Mouse (Mus musculus) heart, postnatal 36 days (tissue): ENCODE data around the gene Rbm25. TPM values are rescaled to one million over a fixed set of nuclear protein-coding genes. Genes with fewer than 3 reads are reported as not detected.

Source experiments
- DNase-seq, 2 experiments: peaks; one replicate each; pipeline ENCODE4 v3.0.0; 2021 to 2022
- intact Hi-C: fragments of 180-260 bp; cut with DNase I; formaldehyde crosslinking; loops from one replicate; pipeline ENCODE4 v1.15.1; 2025
- total RNA-seq, 2 experiments: library from RNA; stranded (reverse); gene quantifications; 2 replicates each; pipeline ENCODE4 v1.2.3; 2021

Rbm25 gene
- total RNA-seq, 2 experiments from 2014 or later = 54.5 to 54.7 TPM

DNA sequence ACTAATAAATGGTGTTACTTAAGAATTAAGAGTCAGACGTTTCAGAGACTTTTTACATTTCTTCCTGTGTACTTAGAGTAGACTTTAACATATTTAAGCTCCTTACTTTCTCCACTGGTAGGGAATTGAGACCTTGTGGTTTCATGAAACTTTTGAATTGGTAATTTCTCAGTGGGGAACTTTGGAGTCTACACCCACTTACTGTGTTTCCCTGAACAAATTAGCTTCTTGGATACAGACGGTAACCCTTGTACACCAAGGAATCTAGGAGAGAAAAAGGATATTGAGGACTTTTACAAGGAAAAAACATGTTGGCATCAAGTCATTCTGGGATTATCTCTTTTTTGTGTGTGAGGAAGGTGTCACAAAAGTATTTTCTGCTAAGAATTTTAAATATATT is 2.8 kb downstream of the Rbm25 start:
- no peak for DNase-seq
- intact Hi-C loops = loop anchor here (5.0 kb wide), 2 partner anchors 37 to 53 kb away; partner anchors contain the start of genes Psen1 and Zfyve1

DNA sequence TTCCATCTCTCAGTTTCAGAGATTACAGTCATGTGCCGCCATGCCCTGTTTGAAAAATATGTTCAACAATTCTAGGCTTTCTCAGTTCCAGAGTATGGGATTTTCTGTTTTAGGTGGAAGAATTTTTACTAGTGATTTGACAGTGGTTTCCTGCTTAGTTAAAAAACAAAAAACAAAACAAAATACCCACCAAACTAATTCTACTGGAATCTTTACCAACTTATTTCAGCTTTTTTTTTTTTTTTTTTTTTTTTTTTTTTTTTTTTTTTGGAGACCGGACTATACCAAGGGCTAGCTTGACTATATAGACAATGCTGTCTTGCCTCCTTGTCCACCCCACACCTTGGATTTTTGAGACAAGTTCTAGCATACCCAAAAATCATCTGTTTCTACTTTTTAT is 10.2 kb downstream of the Rbm25 start:
- DNase-seq = no peak
- intact Hi-C loops = no loop called here

DNA sequence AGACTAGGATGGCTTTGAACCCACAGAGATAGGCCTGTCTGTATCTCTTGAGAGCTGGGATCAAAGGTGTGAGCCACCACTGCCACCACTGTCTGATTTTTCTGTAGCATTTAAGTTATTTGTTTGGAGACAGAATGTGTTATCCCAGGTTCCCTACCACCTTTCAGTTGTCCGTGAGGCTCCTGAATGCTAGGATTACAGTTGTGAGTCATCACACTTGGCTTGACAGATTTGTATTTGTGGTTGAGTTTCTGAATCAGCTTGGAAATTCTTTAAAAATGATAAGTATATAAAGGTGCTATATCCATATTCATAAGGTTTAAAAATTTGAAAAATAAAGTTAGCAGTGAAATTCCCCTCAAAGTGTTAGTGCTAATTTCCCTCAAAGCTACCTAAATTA is 12.1 kb downstream of the Rbm25 start:
- no peak for DNase-seq
- intact Hi-C loops = no loop called here

DNA sequence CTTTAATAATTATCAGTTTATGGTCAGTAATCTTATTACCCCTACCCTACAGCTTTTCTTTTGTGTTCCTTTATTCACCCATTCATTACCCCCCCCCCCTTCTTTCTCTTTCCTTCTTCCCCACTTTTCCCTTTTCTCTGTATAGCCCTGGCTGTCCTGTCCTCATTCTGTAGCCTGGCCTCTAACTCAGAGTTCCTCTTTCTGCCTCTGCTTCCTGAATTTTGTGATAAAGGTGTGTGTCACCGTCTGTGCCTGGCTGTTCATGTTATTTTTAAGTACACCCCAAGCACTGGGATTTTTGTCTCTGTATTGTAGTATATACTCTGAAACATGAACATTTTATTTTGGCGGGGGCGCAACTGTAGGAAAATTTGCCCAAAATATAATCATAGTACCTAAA is 19.3 kb downstream of the Rbm25 start:
- intact Hi-C loops = no loop called here
- no peak for DNase-seq

DNA sequence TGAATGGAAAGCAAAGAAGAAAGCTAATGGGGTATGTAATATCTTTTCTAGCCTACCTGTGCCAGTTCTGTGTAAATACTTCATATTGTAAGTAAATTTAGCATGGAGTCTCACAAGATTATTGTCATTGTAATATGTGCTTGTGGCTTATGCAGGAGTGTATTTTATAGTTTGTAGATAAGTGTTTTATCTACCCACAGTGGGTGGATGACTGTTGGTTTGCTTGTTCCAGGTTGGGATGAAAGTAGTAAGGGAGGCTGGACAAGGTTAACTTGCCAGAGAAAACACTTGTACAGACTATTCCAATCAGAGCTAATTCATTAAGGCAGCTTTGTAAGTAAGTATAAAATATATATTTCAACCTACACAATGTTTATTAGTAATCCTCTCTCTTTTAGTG is 20.4 kb downstream of the Rbm25 start:
- DNase-seq = no peak
- intact Hi-C loops = no loop called here

DNA sequence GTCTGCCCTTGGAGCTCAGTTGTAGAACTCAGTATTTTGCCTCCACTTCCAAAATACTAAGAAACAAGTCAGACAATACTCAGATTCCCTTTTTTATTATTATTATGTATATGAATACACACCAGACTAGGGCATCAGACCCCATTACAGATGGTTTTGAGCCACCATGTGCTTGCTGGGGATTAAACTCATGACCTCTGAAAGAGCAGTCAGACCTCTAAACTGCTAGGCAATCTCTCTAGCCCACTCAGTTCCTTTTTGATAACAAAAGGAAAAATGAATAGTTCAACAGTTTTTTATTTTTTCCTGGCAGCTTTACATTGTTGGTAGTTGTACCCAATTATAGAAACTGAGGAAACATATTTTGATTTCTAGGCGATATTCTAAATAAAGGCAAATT is 54.4 kb downstream of the Rbm25 start:
- intact Hi-C loops = loop anchor here (5.0 kb wide), 1 partner anchor 53 kb away; the partner anchor contains the start of gene Rbm25

DNA sequence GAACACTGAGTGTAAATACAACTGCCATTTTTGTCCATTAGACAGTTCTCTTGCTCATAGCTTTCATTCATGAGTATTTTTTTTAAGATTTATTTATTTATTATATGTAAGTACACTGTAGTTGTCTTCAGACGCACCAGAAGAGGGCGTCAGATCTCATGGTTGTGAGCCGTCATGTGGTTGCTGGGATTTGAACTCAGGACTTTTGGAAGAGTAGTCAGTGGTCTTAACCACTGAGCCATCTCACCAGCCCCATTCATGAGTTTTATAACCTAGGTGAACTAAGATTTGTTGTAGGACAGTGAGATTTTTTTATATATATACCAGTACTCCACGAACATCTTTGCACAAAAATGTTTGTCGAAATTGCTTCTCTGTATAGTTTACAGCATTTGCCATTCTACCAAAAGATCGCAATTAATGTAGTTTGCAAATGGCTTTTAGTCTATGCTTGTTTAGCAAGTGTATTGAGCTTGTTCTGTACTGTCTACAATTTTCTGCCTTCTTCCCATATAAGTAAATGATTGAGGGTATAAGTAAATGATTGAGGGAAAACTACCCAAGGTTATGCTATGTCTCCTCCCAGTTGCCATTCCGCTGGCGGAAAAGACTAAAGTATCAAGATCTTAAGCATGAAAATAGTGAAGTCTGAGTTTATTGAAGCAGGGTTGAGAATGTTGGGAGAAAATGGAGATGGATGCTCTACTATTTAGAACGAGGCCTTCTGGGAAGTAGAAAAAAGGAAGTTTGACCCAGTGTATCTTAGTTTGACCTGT is 55.7 kb downstream of the Rbm25 start:
- no peak for DNase-seq
- intact Hi-C loops = loop anchor here (5.0 kb wide), 1 partner anchor 54 kb away; the partner anchor contains the start of gene Rbm25

More for the DNA sequence above, 54.4 kb downstream of the Rbm25 start:
- DNase-seq = no peak

DNA sequence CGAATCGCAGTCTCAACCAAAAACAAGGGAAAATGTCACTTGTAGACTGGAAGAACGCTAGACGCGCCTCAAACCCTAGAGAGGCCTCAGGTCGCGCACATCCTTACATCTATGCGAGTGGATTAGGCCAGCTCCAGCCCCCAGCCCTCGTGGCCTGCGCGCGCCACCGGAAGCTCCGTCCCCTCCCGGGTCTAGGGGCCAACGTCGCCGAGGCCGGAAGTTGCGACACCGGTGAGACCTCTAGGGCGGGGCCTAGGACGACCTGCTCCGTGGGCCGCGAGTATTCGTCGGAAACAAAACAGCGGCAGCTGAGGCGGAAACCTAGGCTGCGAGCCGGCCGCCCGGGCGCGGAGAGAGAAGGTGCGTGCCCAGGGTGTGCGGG is 56.9 kb downstream of the Rbm25 start, which contains the start of gene Psen1:
Gene Psen1 (plus strand): TSS at position 219 of the 382 bp plus-strand sequence.
- DNase-seq = peak; percentile 92 to 94
- intact Hi-C loops = loop anchor here (5.0 kb wide), 1 partner anchor 56 kb away; the partner anchor contains the start of gene Rbm25

DNA sequence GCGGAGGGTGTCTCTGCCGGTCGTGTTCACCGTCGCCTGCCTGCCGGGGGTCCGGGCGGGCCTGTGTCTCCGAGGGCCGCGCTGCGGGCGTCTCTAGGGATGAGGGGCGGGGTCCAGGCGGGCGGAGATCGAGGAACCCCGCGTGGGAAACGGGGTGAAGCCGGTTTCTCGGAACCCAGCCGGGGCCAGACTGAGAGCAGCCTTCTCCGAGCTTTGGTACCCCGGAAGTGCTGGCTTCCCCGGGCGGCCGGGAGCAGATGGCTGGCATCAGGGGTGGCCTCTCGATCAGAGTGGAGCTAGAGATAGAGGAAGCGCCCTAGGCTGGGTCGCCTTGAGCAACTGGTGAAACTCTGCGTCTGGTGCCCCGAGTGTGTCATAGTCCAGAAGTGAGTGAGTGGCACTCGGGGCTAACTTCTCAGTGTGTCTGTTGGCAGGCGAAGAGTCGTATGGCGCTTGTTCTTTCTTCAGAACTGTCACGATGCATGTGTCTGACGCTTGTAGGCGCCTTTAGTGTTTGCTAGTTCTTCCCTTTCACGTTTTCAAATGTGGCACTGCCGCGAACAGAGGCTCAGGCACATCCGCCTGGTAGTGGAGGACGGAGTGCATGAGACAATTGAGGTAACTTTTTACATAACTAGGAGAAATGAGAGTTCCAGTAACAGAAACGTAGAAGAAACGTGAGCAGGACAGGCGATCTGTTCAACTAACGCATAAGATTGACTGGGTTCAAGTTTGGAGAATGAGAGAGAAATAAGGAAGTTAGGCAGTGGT is 57.5 kb downstream of the Rbm25 start:
- intact Hi-C loops = loop anchor here (5.0 kb wide), 1 partner anchor 56 kb away; the partner anchor contains the start of gene Rbm25
- DNase-seq = no peak

DNA sequence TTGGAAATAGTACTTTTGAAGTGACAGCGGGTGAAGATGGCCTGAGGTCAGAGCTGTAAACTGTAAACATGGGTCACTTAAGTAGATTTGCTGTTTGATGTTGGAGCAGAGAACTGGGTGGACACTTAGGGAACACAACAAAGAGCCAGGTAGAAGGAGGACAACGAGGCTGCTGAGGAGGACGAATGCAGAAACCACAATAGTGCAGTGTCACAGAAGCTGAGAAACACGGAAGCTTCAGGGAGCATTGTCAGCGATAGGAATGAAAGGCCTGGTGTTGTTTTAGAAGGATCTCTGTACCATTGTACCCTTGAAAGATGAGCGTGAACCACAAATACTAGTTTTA is 58.0 kb downstream of the Rbm25 start:
- intact Hi-C loops = loop anchor here (5.0 kb wide), 1 partner anchor 57 kb away; the partner anchor contains the start of gene Rbm25

DNA sequence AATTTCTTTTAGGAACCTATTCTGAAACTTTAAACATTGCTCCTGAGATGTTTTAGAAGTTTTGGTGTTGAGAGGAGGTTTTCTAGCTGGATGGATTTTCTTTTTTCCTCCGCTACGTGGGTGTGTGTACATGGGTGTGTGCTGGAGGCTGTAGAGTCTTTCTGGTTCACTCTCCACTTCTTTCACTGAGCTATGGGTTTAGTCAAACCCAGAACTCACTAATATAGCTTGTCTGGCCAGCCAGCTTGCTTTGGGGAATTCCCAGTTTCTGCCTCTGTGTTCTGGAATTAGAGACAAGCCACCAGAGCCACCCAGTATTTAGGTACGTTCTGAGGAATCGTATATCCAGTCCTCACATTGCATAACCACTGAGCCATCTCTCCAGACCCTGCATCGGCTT is 63.0 kb downstream of the Rbm25 start:
- intact Hi-C loops = no loop called here

More for the DNA sequence above, 58.0 kb downstream of the Rbm25 start:
- no peak for DNase-seq

DNA sequence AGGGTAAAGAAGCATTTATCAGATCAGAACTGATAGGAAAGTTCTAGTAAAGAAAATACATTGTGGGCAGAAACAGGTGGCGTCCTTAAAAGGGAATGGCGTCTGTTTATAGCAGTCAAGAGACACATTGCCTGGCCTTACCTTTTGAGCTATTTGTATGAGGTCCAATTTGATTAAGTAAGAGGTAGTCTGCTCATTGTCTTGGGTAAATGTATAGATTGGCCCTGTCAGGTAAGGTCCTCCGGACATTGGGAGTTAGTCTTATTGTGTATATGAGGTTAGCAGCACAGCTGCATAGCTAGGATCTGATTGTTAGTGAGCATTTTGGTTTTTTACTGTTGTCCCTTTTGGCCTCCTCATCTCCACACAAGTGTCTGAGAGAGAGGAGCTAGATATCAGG is 63.6 kb downstream of the Rbm25 start:
- intact Hi-C loops = no loop called here
- DNase-seq = no peak

More for the DNA sequence above, 63.0 kb downstream of the Rbm25 start:
- DNase-seq = no peak

DNA sequence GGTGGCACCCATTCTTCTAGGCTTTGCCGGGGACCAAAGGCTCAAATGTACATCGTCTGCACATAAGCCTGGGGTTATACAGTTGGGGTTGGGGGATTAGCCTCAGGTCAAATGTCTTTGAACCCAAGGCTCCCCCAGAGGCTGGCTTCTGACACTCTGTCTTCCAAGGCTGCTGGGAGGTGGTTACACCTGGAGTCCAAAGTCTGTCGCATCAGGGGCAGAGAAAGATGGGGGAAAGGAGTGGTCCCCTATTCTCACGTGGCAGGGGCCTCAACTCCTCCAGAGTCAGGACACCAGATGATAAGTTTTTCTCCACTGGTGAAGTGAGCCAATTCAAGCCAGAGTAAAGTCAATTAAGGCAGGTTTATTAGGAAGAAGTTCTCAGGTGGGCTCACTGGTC is 67.6 kb downstream of the Rbm25 start:
- intact Hi-C loops = no loop called here
- no peak for DNase-seq

DNA sequence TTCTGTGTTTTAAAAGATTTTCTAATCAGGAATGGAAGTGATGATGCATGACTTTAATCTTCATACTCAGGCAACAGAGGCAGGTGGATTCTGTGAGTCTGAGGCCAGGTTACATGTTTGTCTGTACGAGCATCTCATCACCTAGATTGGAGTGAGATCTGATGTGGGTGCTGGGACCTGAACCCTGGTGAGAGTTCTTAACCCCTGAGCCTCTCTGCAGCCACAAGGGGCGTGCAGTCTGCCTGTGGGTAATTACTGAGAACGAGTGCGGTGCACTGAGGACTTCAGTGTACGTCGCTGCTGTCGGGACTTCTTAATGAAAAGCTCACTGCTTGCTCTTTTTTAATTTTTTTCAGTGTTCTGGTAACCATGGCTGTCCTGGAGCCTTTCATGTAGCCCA is 70.6 kb downstream of the Rbm25 start:
- DNase-seq = no peak
- intact Hi-C loops = no loop called here

DNA sequence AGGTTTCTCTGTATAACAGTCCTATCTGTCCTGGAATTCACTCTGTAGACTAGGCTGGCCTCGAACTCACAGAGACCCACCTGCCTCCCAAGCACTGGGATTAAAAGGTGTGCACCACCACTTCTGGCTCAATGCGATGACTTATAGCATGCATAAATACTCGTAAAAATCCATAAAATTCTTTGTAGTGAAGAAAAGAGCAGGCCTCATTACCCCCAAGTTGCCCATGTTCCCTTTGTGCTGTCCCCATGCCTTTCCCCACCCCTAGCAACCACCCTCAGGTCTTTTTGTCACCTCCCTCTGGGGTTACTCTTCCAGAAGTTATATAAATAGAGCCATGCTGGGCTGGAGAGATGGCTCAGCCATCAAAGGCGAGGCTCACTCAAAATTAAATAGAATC is 71.8 kb downstream of the Rbm25 start:
- intact Hi-C loops = no loop called here
- DNase-seq = no peak

DNA sequence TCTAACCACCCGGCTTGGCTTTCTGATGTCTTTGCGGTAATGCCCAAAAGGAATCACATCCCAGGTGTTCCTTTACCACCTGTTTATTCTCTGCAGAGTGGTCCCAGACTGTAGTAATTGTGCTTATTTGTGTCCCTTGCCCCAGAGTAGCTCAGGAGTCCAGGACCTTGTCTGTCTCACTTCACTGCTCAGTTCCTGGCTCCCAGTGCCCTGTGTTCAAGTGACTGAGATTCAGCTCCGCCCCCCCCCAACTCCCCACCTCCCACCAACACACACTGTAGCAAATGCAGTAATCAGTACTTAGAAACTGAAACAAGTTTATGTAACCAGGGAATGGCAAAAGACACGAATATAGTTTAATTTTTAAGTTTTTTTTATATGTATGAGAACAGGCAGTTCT is 75.9 kb downstream of the Rbm25 start:
- no peak for DNase-seq
- intact Hi-C loops = no loop called here

DNA sequence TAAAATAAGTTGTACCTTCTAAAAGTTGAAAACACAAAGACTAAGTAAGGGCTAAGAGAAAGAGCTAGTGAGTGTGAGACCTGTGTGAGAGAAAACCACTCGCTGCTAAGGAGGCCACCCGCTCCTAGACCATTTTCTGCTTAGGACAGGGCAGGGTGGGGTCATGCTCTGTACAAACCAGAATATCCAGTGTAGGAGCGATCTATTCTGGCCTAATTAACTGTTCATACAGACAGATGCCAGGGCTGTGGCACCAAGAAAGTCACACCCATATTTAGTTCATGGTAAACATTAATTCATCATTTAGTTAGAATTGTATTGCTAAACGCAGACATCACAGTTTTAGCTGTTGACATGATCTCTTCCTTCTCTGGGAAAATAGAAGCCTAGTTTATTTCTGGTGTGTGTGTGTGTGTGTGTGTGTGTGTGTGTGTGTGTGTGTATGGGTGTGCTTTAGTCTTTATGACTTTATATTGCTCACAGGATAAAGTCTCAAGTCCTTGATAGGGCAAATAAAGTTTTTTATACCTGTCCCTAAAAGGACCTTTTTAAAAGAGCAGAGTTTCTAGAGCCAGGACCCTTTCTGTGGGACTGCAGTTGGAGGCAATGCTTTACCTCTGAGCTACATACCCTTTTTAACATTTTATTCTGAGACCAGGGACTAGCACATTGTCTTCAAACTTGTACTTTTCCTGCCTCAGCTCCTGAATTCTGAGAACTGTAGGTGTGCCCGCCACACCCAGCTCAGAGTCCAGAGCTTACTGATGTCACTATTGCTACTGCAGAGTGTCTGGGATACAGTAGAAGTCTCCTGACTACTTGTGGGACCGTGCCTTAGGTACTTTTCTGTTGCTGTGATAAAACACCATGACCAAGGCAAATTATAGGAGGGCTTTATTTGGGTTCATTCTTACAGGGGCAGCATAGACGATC is 77.4 kb downstream of the Rbm25 start:
- intact Hi-C loops = no loop called here
- no peak for DNase-seq

DNA sequence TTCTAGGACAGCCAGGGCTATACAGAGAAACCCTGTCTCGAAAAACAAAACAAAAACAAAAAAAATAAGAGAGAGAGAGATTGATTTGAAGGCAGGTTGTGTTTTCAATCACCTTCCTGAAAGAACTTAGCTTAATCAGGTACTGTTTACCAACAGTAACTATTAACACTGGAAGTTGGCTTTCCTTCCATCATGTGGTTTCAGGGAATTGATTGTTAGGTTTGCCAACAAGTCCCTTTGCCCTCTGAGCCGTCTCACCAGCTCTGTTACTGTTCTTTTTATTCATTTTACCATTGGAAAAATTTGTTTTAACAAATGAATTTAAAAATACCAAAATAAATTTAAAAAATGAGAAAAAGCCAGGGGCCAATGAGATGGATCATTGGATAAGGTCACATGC is 78.9 kb downstream of the Rbm25 start:
- intact Hi-C loops = loop anchor here (5.0 to 10.0 kb wide), 2 partner anchors 227 to 355 kb away; partner anchors contain the start of gene Acot5
- no peak for DNase-seq

DNA sequence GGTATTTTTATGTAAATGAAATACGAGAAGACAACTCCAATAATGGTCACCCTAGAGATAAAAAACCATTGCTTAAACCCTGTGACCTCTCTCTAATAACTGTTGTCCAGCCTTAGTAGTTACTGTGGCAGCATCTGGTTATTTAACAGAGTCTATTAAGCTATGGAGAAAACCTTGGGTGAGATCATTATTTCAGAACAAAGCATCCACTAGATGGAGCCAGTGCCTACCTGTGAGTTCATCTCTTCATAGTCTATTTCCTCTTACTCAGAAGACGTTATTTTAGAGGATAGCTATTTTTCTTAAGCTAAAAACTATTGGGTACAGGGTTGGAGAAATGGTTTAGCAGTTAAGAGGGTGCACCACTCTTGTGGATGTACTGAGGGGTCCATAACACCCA is 82.7 kb downstream of the Rbm25 start:
- intact Hi-C loops = loop anchor here (1.0 to 10.0 kb wide), 4 partner anchors 58 to 351 kb away; partner anchors contain the start of gene Acot5

More for the DNA sequence above, 82.7 kb downstream of the Rbm25 start:
- DNase-seq = no peak
